Mouse (Mus musculus) embryo, embryonic 11 days (tissue): Measurements from ENCODE around the gene Serbp1.
"Not testable (repeated sequence)": the region's sequence is repeated elsewhere in the genome, so short reads cannot be mapped to it uniquely, and the experiment has no call there.

Experiments used
- DNase-seq: peaks from one replicate; pipeline ENCODE4 v3.0.0-alpha.2; 2015

Serbp1 gene

DNA sequence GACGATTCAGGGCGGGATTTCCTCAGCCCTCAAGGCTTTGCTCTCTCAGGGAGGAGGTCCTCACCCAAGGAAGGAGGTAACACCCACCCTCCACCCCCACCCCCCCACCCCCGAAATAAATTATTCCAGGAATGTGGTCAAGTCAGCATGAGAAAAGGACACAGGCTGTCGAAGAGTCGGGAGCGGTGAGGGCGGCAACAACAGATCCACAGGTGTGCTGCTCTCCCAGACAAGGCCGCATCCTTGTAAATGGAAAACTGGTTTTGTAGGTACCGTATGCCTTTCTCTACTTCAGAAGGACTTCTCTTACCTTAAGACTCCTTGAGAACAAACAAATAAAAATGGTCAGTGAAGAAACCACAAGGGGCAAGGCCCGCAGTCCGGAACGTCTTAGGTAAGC, at the start of gene Serbp1:
Gene Serbp1, plus strand, starts transcription at position 200 of the 400 bp plus-strand sequence.
- no peak for DNase-seq

GRCm38 (mm10) chr6:67193591-67193990, 44.4 kb upstream of the Serbp1 start:
- no peak for DNase-seq

GRCm38 (mm10) chr6:67194606-67195005, 43.4 kb upstream of the Serbp1 start:
- no peak for DNase-seq

DNA sequence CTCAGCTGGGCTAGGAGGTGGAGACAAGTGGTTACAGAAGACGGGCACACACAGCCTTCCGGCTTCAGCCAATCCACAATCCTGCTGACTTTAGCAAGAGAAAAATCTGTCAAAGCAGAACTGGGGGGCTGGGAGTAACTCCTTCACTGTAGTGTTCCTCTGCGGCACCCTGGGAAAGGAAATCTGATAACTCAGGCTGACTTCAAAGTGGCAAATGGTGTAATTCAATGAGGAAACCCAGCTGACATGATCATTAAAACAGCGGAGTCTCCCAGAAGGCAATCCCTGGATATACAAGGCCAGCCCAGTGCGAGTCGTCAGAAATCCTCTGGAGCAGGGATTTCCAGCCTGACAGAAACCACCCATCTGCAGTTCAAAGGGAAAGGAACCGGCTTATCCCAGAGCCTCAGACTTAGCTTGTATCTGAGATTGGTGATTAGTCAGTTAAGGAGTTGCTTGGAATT, 42.8 kb upstream of the Serbp1 start:
- DNase-seq = peak; percentile 61

- no peak for DNase-seq
Observed at GRCm38 (mm10) chr6:67196821-67197220, 41.2 kb upstream of the Serbp1 start.

GRCm38 (mm10) chr6:67198085-67198484, 39.9 kb upstream of the Serbp1 start:
- DNase-seq = peak; percentile 19

DNA sequence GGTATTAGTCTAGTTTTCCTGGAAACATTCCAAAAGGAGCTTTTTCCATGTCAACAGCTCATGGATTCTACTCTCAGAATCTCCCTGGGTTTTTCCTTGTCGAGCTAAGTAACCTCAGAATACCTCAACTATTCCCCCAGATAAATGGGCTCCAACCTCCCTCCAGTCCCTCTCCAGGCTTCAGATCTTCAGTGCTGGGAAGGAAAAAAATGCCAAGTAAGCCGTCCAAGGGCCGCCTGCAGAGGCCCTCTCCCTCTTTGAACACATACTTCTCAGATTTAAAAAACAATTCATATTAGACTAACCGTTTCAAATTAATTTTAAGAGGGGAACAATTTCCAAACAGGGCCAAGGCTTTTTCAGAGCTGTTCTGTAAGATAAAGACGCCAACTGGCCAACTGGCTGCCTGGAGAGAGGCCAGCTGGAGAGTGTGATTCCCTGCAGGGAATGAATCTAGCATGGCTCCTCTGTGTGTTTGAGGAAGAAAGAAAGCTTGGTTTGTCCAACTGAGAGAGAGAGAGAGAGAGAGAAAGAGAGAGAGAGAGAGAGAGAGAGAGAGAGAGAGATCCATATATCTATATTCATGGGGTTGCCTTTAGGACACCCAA, 37.2 kb upstream of the Serbp1 start:
- no peak for DNase-seq

DNA sequence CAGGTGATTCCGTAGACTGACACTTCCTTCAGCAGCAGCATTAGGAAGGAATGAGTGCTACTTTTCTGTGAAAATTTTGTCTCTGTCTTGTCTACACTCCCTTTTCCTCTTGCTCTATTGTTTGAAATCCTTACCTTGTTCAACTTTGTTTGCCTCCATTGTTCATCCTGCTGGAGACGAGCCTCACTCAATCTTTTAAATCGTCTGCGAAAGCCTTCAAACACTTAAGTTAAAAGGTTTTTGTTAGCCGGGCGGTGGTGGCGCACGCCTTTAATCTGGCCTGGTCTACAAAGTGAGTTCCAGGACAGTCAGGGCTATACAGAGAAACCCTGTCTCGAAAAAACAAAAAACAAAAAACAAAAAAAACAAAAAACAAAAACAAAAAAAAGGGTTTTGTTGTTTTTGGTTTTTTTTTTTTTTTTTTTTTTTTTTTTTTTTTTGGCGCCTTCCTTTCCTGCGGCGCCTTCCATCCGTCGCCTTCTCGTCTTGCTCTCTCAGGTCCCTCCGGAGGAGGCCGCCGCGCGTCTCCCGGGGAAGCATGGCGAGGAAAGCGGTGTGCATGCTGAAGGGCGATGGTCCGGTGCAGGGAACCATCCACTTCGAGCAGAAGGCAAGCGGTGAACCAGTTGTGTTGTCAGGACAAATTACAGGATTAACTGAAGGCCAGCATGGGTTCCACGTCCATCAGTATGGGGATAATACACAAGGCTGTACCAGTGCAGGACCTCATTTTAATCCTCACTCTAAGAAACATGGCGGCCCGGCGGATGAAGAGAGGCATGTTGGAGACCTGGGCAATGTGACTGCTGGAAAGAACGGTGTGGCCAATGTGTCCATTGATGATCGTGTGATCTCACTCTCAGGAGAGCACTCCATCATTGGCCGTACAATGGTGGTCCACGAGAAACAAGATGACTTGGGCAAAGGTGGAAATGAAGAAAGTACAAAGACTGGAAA, 32.6 kb upstream of the Serbp1 start:
- no peak for DNase-seq

DNA sequence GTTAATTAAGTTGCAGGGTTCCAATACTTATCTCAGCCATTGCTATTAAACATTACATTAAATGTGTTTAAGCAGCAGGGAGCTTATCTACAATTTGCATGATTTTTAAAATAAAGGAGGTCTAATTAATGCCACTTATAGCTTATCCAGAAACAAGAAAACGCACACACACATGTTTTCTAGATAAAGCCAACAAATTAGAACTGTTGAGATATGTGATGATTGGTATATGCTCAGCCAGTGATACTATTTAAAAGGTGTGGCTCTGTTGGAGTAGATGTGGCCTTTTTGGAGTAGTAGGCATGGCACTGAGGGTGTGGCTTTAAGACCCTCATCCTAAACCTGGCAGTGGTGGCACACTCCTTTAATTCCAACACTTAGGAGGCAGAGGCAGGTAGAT, 25.6 kb upstream of the Serbp1 start:
- DNase-seq = no peak

- DNase-seq = no peak
Observed at GRCm38 (mm10) chr6:67213429-67214098, 24.4 kb upstream of the Serbp1 start.

GRCm38 (mm10) chr6:67217402-67217801, 20.6 kb upstream of the Serbp1 start:
- DNase-seq = no peak

GRCm38 (mm10) chr6:67217846-67218245, 20.1 kb upstream of the Serbp1 start:
- DNase-seq = no peak

GRCm38 (mm10) chr6:67218566-67218965, 19.4 kb upstream of the Serbp1 start:
- no peak for DNase-seq

DNA sequence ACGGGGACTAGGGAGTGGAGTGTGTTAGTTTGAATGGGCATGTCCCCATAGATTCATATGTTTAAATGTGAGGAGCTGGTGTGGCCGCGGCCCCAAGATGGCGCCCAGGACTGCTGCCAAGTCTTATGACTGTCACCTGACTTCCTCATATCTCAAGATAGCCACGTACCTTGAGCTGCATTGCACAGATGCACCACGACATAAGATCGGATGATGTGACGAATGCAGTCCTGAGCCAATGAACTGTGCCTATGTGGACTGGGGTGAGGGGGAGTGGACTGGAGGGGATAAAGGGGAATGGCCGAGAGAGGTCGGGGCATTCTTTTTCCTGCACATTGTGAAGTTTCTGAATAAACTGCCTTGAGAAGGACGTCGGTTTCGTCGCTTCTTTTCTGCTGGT, 18.0 kb upstream of the Serbp1 start:
- DNase-seq = not testable (repeated sequence)

DNA sequence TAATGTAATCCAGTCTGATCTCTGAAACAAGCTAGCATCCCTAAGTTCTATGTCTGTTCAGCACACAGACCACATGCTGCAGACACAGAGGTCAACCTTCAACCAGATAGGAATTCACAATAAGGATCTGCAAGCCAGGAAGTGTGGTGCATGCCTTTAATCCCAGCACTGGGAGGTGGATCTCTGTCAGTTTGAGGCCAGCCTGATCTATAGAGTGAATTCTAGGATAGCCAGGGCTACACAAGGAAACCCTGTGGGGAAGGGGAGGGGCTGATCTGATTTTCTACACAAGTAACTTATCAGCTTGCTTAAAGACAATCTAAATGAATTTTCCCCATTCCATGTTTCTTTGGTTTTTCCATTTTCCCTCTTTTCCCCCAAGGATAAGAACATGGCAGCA, 17.2 kb upstream of the Serbp1 start:
- DNase-seq = no peak

GRCm38 (mm10) chr6:67223082-67223481, 14.9 kb upstream of the Serbp1 start:
- DNase-seq = no peak

- no peak for DNase-seq
Observed at GRCm38 (mm10) chr6:67223499-67223898, 14.5 kb upstream of the Serbp1 start.

DNA sequence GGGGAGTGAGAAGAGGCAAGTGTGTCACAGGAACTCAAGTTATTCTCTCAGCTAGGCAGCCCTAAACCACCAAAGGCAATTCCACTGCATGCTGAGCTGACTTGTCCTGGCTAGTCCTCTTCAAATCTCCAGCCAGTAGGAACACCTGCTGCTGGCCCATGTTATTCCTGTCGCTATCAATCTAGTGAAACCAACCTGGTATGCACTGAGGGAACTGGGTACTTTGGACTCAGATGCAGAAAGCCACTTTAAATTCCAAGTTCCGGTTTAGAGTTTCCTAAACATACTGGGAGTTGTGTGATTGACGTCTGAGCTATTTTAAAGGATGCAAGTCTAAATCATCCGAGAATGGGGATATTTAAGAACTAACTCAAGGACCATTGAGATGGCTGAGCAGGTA, 11.7 kb upstream of the Serbp1 start:
- DNase-seq = no peak

DNA sequence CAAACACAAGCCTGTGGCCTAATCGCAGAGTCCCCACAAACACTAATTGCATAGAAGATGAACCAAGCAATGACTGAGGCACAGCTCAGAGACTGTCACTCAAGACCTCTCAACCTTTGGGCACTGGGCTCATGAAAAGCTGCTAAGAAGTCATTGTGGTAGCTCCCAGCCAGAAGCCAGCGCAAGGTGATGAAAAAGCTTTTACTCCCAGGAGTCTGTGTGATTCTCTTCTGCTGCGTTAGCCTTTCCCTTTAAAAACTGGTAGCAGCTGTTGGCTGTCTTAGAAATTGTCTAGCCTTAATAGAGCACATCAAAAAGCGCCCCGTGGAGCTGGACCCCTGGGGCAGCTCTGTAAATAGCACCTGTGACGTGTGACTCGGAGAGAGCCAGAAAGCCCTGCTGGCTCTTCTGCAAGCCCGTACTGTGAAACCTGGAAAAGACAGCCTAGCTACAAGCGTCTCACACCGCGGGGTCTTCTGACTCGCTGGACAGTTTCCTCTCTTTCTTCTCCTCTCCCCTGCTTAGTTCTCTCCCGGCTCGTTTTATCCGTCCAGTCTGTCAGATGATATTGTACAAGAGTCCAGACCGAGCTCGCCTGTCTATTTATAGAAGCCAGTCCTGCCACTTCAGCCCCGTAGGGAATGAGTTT, 9.4 kb upstream of the Serbp1 start:
- DNase-seq = peak; percentile 56

DNA sequence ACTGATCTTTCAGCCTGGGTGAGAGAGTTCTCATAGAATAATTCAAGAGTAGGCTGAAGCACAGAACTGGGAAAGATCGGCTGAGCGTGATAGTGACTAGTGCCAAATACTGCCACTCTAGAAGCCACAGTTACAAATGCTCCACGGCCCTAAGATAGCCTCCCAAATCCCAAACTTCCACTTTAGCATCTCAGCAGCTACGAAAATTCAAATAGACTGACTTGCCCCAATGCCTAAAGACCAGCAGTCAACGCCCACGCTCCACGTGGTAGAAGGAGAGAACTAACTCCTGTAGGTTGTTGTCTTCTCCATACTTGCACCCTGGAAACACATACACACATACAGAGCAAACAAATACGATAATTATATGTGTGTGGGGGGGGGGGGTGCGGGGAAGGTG, 8.5 kb upstream of the Serbp1 start:
- no peak for DNase-seq

DNA sequence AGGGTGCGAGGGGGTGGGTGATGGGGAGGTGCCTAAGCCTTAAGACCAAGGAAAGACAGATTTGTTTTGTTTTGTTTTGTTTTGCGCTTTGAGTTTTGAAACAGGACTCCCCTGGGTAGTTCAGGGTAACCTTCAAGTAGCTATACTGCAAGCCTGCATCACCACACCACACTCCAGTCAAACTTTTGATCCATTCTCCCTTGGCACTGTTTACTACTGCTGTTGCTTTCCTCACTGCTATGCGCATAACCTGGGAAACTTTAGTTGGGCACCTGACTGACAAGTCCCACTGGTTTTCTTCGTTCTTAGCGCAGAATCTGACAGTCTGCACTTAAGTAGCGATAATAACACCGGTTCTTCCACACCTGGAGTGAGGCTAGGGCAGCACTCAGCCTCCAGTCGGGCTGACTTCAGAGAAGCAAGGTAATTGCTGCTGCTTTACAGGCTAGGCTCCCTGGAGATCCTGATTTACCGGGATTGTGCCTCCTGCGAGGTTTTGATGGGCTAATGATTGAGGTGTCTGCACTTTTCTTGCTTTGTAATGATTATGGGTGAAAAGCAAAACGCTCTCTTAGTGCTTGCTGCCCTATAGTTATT, 8.0 kb upstream of the Serbp1 start:
- peak; percentile 23 for DNase-seq

GRCm38 (mm10) chr6:67230950-67231349, 7.0 kb upstream of the Serbp1 start:
- DNase-seq = no peak

- DNase-seq = no peak
Observed at GRCm38 (mm10) chr6:67235649-67236048, 2.3 kb upstream of the Serbp1 start.
